Mouse (Mus musculus) neural tube, postnatal 0 days (tissue): ENCODE measurements around the gene Hexim1. TPM values are rescaled to one million over a fixed set of nuclear protein-coding genes. Genes with fewer than 3 reads are reported as not detected.

Experiments
- polyA plus RNA-seq: library from polyadenylated mRNA; unstranded; fragments of >200 nt; fragmentation: Nextera tagmentation; extraction: Ambion mirVana; gene quantifications from 2 replicates; pipeline ENCODE4 v1.2.1, GENCODE M21; 2015

Hexim1 gene
- polyA plus RNA-seq: 5.9 and 6.1 TPM in 2 replicates

DNA sequence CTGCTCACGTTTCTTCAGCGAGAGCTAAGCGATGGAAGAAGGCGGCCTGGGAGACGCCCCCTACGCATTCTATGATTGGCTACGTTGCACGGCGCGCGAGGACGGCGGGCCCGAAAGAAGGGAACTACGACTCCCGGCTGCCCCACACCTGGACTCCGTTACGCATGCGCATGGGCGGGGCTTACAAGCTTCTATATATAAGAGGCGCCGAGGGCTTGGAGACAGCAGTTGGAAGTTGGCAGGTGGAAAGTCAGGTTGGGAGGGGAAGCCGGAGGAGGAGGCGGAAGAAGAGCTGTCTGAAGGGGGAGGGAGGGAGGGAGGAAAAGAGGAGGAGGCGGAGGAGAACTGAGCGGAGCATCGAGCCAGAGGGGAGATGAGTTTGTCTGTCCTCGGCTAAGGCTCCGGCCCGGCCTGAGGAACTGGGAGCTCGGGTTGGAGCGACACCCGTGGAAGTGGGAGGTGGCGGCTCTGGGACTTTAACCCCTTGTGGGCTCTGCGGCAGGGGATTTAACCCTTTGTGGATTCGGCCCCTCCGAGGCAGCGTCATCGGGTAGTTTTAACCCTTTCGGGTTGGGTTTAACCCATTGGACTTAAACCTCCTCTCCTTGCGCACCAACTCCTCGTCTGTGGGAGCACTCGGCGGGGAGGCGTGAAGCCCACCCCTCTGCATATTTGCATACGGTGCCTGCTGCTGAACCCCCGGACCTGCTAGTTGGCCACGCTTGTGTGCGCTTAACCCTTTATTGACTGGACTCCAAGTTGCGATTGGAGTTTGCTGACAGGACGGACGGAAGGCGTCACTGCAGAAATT is at the start of gene Hexim1:
Hexim1 (plus strand) TSS at position 224 of the 811 bp plus-strand sequence.

DNA sequence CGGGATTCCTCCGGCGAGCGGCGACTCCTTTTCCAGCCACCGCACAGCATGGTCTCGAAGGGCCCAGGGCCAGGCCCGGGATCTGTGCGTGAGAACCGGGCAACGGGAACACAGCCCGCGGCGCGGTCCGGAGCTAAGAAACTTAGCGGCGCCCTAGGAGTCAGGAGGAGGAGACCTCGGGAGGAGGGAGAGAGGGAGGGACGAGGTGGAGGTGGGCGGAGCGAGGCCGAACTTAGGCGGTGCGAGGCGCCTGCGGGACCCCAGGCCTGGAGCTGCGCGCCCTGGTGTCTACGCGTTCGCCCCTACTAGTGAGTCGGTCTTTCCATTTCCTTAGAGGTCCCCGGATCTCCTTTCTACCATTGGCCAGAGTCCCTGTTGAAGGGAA is 14.6 kb upstream of the Hexim1 start, which contains the start of the genes Plcd3 and Acbd4:
Plcd3 (minus strand) TSS at position 178 of the 385 bp plus-strand sequence.
Acbd4 (plus strand) TSS at position 202 of the 385 bp plus-strand sequence.

DNA sequence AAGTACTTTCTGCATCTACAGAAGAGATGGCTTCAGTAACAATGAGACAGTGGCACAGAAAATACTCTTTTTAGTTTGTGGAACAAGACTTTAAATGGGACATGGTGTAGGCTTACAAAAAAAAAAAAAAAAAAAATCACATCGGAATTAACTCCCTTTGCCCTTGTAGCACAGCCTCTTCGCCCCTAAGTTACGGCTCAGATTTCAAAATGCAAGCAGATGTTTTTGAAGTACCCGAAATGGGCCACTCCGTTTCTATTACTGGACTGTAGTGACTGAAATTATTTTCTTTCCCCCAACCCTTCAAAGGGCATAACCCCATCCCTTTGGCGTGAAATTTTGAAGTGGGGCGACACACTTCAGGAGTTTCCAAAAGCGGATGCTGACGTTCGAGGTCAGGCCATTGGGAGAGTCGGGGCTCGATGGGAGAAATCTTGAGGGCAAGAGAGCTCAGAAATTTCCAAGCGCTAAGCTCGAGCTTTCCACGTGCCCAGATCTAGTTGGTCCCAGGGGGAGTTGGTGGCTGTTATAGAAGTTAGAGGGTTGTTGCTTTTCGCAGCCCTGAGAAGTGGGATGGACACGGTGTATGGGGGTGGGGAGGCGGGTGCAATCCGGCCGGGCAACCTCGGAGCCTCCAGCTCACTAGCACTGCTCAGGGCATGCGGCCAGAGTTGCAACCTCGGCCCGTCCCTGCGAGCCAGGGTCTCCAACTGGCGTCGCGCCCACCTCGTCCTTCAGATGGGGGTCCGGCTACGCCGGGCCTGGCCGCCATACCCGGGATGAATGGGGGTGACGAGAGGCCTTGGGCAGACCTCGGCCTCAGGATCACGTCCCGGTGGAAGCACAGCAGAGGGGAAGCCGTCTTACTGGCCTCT is 15.9 kb downstream of the Hexim1 start, which contains the start of gene Hexim2:
Hexim2 (plus strand) TSS at position 729 of the 875 bp plus-strand sequence.

Other genes starting within 250 kb of the Hexim1 start
- gene Eftud2, start 235.2 kb upstream of the Hexim1 start, polyA plus RNA-seq: 92.2 and 102 TPM in 2 replicates
- gene Ccdc103, start 235.0 kb upstream of the Hexim1 start, polyA plus RNA-seq: 1.6 and 1.7 TPM in 2 replicates
- gene Fam187a, start 231.1 kb upstream of the Hexim1 start, polyA plus RNA-seq: not detected in 2 replicates
- 243 and 290 TPM in 2 replicates for gene Gfap, start 215.3 kb upstream of the Hexim1 start, polyA plus RNA-seq
- gene Kif18b, start 191.1 kb upstream of the Hexim1 start, polyA plus RNA-seq: 0.68 and 0.79 TPM in 2 replicates
- 17.7 and 23.5 TPM in 2 replicates for gene C1ql1, start 169.5 kb upstream of the Hexim1 start, polyA plus RNA-seq
- gene Nmt1, start 88.0 kb upstream of the Hexim1 start, polyA plus RNA-seq: 38.6 and 43.1 TPM in 2 replicates
- gene Dcakd, start 87.9 kb upstream of the Hexim1 start, polyA plus RNA-seq: 127 and 160 TPM in 2 replicates
- 4.8 and 5.2 TPM in 2 replicates for gene Plcd3, start 14.6 kb upstream of the Hexim1 start, polyA plus RNA-seq
- gene Acbd4, start 14.5 kb upstream of the Hexim1 start, polyA plus RNA-seq: 18.0 and 20.0 TPM in 2 replicates
- gene Hexim2, start 16.2 kb downstream of the Hexim1 start, polyA plus RNA-seq: 34.2 and 34.3 TPM in 2 replicates
- 8.1 and 11.3 TPM in 2 replicates for gene Fmnl1, start 54.9 kb downstream of the Hexim1 start, polyA plus RNA-seq
- gene 1700023F06Rik, start 92.3 kb downstream of the Hexim1 start, polyA plus RNA-seq: 4.7 and 5.5 TPM in 2 replicates
- 1.3 and 2.1 TPM in 2 replicates for gene Spata32, start 102.2 kb downstream of the Hexim1 start, polyA plus RNA-seq
- 2.4 and 3.0 TPM in 2 replicates for gene Map3k14, start 151.2 kb downstream of the Hexim1 start, polyA plus RNA-seq
- gene Arhgap27, start 247.5 kb downstream of the Hexim1 start, polyA plus RNA-seq: 8.8 and 9.8 TPM in 2 replicates